Comparison of ENCODE assay signal across 30 mouse cellular contexts in the genomic region with DNA sequence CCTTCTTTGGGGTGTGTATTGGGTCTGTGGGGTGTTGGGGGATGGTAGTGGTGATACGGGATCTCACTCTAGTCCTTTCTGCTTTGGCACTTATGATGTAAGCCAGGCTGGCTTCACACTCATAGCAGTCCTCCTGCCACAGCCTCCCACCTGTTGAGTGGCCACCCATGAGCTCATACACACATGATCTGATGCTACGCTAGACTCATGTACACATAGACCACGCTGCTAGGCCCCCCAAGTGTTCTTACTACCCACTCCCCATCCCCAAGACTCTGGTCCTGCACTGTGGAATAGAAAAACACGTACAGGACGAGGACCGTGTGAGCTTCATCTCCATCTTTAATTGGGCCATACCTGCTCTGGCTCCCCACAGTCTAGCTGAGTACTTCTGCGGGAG. TPM values are rescaled to one million over a fixed set of nuclear protein-coding genes. Genes with fewer than 3 reads are reported as not detected.
DNase-seq lines count a peak whose midpoint lies in the region; ATAC-seq and TF ChIP-seq lines count a peak whose summit lies in the region.
"Had no signal": no experiment of that assay in that cellular context is flagged by ENCODE, and none has a peak within 500 bp of the region (broad histone marks: within the 10 kb centered on the region; RNA-seq: fewer than 3 reads in every experiment).

No protein-coding gene starts in this region.

- intact Hi-C loops in heart, postnatal 14 days (cut with DNase I) = no loop called here

- H3K9me3 ChIP-seq in embryonic facial prominence, embryonic 15.5 days (replicated peaks) = no peaks in the 10 kb centered on the region
- H3K9me3 ChIP-seq in embryonic facial prominence, embryonic 10.5 days = no peaks in the 10 kb centered on the region
- H3K9me3 ChIP-seq in heart, embryonic 13.5 days = no peaks in the 10 kb centered on the region
- H3K9me3 ChIP-seq in liver, embryonic 12.5 days (replicated peaks) = no peaks in the 10 kb centered on the region
- H3K9me3 ChIP-seq in liver, embryonic 11.5 days (ENCODE audit: control insufficient read depth, low read length) = no peaks in the 10 kb centered on the region
- H3K9me3 ChIP-seq: hindbrain, embryonic 15.5 days; limb, embryonic 15.5 days; lung, embryonic 15.5 days had no signal

- H3K27me3 ChIP-seq in embryonic facial prominence, embryonic 15.5 days = no peaks in the 10 kb centered on the region
- H3K27me3 ChIP-seq in embryonic facial prominence, embryonic 10.5 days (replicated peaks; ENCODE audit: low read depth, poor library complexity, severe bottlenecking) = no peaks in the 10 kb centered on the region
- H3K27me3 ChIP-seq in heart, embryonic 13.5 days (replicated peaks) = no peaks in the 10 kb centered on the region
- no peaks in the 10 kb centered on the region for H3K27me3 ChIP-seq in liver, embryonic 12.5 days (replicated peaks)
- H3K27me3 ChIP-seq in liver, embryonic 11.5 days (replicated peaks; ENCODE audit: control insufficient read depth, insufficient read depth, low read length) = no peaks in the 10 kb centered on the region
- no peaks in the 10 kb centered on the region for H3K27me3 ChIP-seq in C2C12 (ENCODE audit: control insufficient read depth, insufficient read depth, insufficient read length)
- H3K27me3 ChIP-seq: hindbrain, embryonic 15.5 days; limb, embryonic 15.5 days; lung, embryonic 15.5 days had no signal

- no peaks in the 10 kb centered on the region for H3K36me3 ChIP-seq in embryonic facial prominence, embryonic 15.5 days
- no peaks in the 10 kb centered on the region for H3K36me3 ChIP-seq in embryonic facial prominence, embryonic 10.5 days (replicated peaks)
- H3K36me3 ChIP-seq in heart, embryonic 13.5 days = peaks cover 65% of the 10 kb centered on the region
- peaks cover 1% of the 10 kb centered on the region; the same call in 1 of the 2 replicates for H3K36me3 ChIP-seq in liver, embryonic 12.5 days
- no peaks in the 10 kb centered on the region for H3K36me3 ChIP-seq in liver, embryonic 11.5 days (ENCODE audit: control insufficient read depth, insufficient read depth, low read length)
- H3K36me3 ChIP-seq in C2C12 (ENCODE audit: control insufficient read depth, insufficient read depth) = no peaks in the 10 kb centered on the region
- H3K36me3 ChIP-seq: hindbrain, embryonic 15.5 days; limb, embryonic 15.5 days; lung, embryonic 15.5 days had no signal

- no peak for TF ChIP-seq CTCF in C2C12 (IDR thresholded peaks at IDR 0.05; ENCODE audit: control insufficient read depth, insufficient read depth, insufficient read length)

- no peak overlapping the region for H3K27ac ChIP-seq in embryonic facial prominence, embryonic 15.5 days (replicated peaks)
- H3K27ac ChIP-seq in embryonic facial prominence, embryonic 10.5 days (replicated peaks) = no peak overlapping the region
- peak overlapping the region; percentile 63 for H3K27ac ChIP-seq in heart, embryonic 13.5 days (replicated peaks)
- H3K27ac ChIP-seq in liver, embryonic 12.5 days = peak overlapping the region; percentile 96
- no peak overlapping the region for H3K27ac ChIP-seq in liver, embryonic 11.5 days (ENCODE audit: low read depth, low read length)
- H3K27ac ChIP-seq: hindbrain, embryonic 15.5 days; limb, embryonic 15.5 days; lung, embryonic 15.5 days; stomach, postnatal 0 days had no signal

- peak; percentile 17; the same call in 1 of the 2 replicates for ATAC-seq in embryonic facial prominence, embryonic 15.5 days (ENCODE audit: insufficient number of reproducible peaks, low FRiP score, low TSS enrichment, low read depth)
- no peak for ATAC-seq in heart, embryonic 13.5 days (ENCODE audit: extremely low read depth, insufficient number of reproducible peaks, low FRiP score, low TSS enrichment)
- ATAC-seq in liver, embryonic 12.5 days = no peak
- no peak for ATAC-seq in liver, embryonic 11.5 days (replicated peaks; ENCODE audit: low FRiP score)
- ATAC-seq: forebrain, embryonic 14.5 days had no signal

- H3K4me2 ChIP-seq in embryonic facial prominence, embryonic 15.5 days (replicated peaks) = no peak overlapping the region
- peak overlapping the region; percentile 59 for H3K4me2 ChIP-seq in heart, embryonic 13.5 days
- no peak overlapping the region for H3K4me2 ChIP-seq in liver, embryonic 12.5 days
- H3K4me2 ChIP-seq in liver, embryonic 11.5 days = no peak overlapping the region
- H3K4me2 ChIP-seq: hindbrain, embryonic 15.5 days; limb, embryonic 15.5 days; lung, embryonic 15.5 days had no signal

- H3K4me1 ChIP-seq in embryonic facial prominence, embryonic 15.5 days = no peaks in the 10 kb centered on the region
- peaks cover 18% of the 10 kb centered on the region for H3K4me1 ChIP-seq in embryonic facial prominence, embryonic 10.5 days
- H3K4me1 ChIP-seq in heart, embryonic 13.5 days = peaks cover 59% of the 10 kb centered on the region
- peaks cover 78% of the 10 kb centered on the region for H3K4me1 ChIP-seq in liver, embryonic 12.5 days
- peaks cover 44% of the 10 kb centered on the region for H3K4me1 ChIP-seq in liver, embryonic 11.5 days (replicated peaks; ENCODE audit: control insufficient read depth, insufficient read depth, low read length)
- H3K4me1 ChIP-seq: hindbrain, embryonic 15.5 days; limb, embryonic 15.5 days; lung, embryonic 15.5 days had no signal

- H3K9ac ChIP-seq in embryonic facial prominence, embryonic 15.5 days = no peak overlapping the region
- H3K9ac ChIP-seq in heart, embryonic 13.5 days = peak overlapping the region; percentile 69
- H3K9ac ChIP-seq in liver, embryonic 12.5 days = no peak overlapping the region
- no peak overlapping the region for H3K9ac ChIP-seq in liver, embryonic 11.5 days (ENCODE audit: low read depth, low read length)
- H3K9ac ChIP-seq: hindbrain, embryonic 15.5 days; limb, embryonic 15.5 days; lung, embryonic 15.5 days had no signal

- no peak for DNase-seq in embryonic facial prominence, embryonic 10.5 days (ENCODE audit: low spot score)
- no peak for DNase-seq in heart, postnatal 14 days
- DNase-seq in liver, embryonic 11.5 days (ENCODE audit: low spot score) = no peak
- DNase-seq in thymus, postnatal 14 days = no peak
- DNase-seq: embryo, embryonic 11 days; kidney, adult 2 months; kidney, postnatal 14 days; lung, postnatal 36 days; thymus, adult 2 months had no signal

- no peaks in the 10 kb centered on the region for H3K79me2 ChIP-seq in C2C12 (ENCODE audit: control insufficient read depth, insufficient read depth)

- no peak overlapping the region for H3ac ChIP-seq in C2C12 (ENCODE audit: control insufficient read depth, insufficient read length, low read depth)

- no peaks in the 10 kb centered on the region for H3K79me3 ChIP-seq in C2C12 (ENCODE audit: low read depth)

- H3K4me3 ChIP-seq in embryonic facial prominence, embryonic 15.5 days (replicated peaks) = no peak overlapping the region
- H3K4me3 ChIP-seq in embryonic facial prominence, embryonic 10.5 days = no peak overlapping the region
- peak overlapping the region; percentile 30 for H3K4me3 ChIP-seq in heart, embryonic 13.5 days
- no peak overlapping the region for H3K4me3 ChIP-seq in liver, embryonic 12.5 days
- H3K4me3 ChIP-seq in liver, embryonic 11.5 days (ENCODE audit: low read depth, low read length) = no peak overlapping the region
- H3K4me3 ChIP-seq in C2C12 (ENCODE audit: insufficient read depth, poor library complexity, severe bottlenecking) = no peak overlapping the region
- H3K4me3 ChIP-seq: hindbrain, embryonic 15.5 days; limb, embryonic 15.5 days; lung, embryonic 15.5 days had no signal

- WGBS in embryonic facial prominence, embryonic 15.5 days = 82% methylated on average over 7 of the region's 7 CpGs
- WGBS in embryonic facial prominence, embryonic 10.5 days = 89% methylated on average over 7 of the region's 7 CpGs
- WGBS in heart, embryonic 13.5 days = 71% methylated on average over 7 of the region's 7 CpGs
- 87% methylated on average over 7 of the region's 7 CpGs for WGBS in liver, embryonic 12.5 days (ENCODE audit: insufficient replicate concordance)
- 86% methylated on average over 7 of the region's 7 CpGs for WGBS in liver, embryonic 11.5 days

RNA-seq across cellular contexts. Expression of a gene that starts 7.0 kb away (rescaled TPM):
- polyA plus RNA-seq in embryonic facial prominence, embryonic 15.5 days (2015; fragmentation: Nextera tagmentation; extraction: Ambion mirVana) = 5.2 and 9.7 TPM in 2 replicates
- polyA plus RNA-seq in embryonic facial prominence, embryonic 10.5 days (2016; fragmentation: Nextera tagmentation; extraction: Ambion mirVana) = 2.1 and 2.7 TPM in 2 replicates
- polyA plus RNA-seq in heart, embryonic 13.5 days (2015; fragmentation: Nextera tagmentation; extraction: Ambion mirVana) = 298 and 317 TPM in 2 replicates
- total RNA-seq in heart, postnatal 14 days (2021) = 100 to 1,000 TPM; 542 to 580 TPM
- polyA plus RNA-seq in liver, embryonic 12.5 days (2016; fragmentation: Nextera tagmentation; extraction: Ambion mirVana) = 20.3 and 24.8 TPM in 2 replicates
- 14.8 and 15.8 TPM in 2 replicates for polyA plus RNA-seq in liver, embryonic 11.5 days (2014; fragmentation: Nextera tagmentation; extraction: Ambion mirVana)
- 0.30 TPM for polyA plus RNA-seq in C2C12 (2012; fragmentation: generic; extraction: Trizol)
- total RNA-seq: granulocyte monocyte progenitor cell, adult 5-6 weeks had no signal

RNA-seq across cellular contexts. Expression of a gene that starts 22.2 kb away (rescaled TPM):
- polyA plus RNA-seq in embryonic facial prominence, embryonic 15.5 days (2015; fragmentation: Nextera tagmentation; extraction: Ambion mirVana) = not detected in 2 replicates
- polyA plus RNA-seq in embryonic facial prominence, embryonic 10.5 days (2016; fragmentation: Nextera tagmentation; extraction: Ambion mirVana) = not detected in 2 replicates
- 5.1 and 5.7 TPM in 2 replicates for polyA plus RNA-seq in heart, embryonic 13.5 days (2015; fragmentation: Nextera tagmentation; extraction: Ambion mirVana)
- 1 to 10 TPM in 1 of 2 experiments, not detected in 1; 1.2 TPM for total RNA-seq in heart, postnatal 14 days (2021)
- polyA plus RNA-seq in liver, embryonic 12.5 days (2016; fragmentation: Nextera tagmentation; extraction: Ambion mirVana) = not detected in 2 replicates
- not detected in 2 replicates for polyA plus RNA-seq in liver, embryonic 11.5 days (2014; fragmentation: Nextera tagmentation; extraction: Ambion mirVana)
- polyA plus RNA-seq in C2C12 (2012; fragmentation: generic; extraction: Trizol) = not detected
- total RNA-seq: adrenal gland, postnatal 14 days; gastrocnemius, adult 8-10 months; granulocyte monocyte progenitor cell, adult 5-6 weeks; layer of hippocampus, adult 18-20 months; layer of hippocampus, postnatal 14 days; left cerebral cortex, adult 8-10 months; left cerebral cortex, postnatal 4 days; midbrain, postnatal 0 days had no signal
- polyA plus RNA-seq: embryonic facial prominence, embryonic 14.5 days; forebrain, embryonic 14.5 days; frontal cortex, adult 2 months; hindbrain, embryonic 15.5 days; kidney, adult 2 months; lung, embryonic 15.5 days; midbrain, postnatal 0 days; neural tube, embryonic 11.5 days; stomach, postnatal 0 days; thymus, adult 2 months had no signal

RNA-seq across cellular contexts. Expression of a gene that starts 22.2 kb away (rescaled TPM):
- polyA plus RNA-seq in embryonic facial prominence, embryonic 15.5 days (2015; fragmentation: Nextera tagmentation; extraction: Ambion mirVana) = 122 and 124 TPM in 2 replicates
- 128 and 133 TPM in 2 replicates for polyA plus RNA-seq in embryonic facial prominence, embryonic 10.5 days (2016; fragmentation: Nextera tagmentation; extraction: Ambion mirVana)
- polyA plus RNA-seq in heart, embryonic 13.5 days (2015; fragmentation: Nextera tagmentation; extraction: Ambion mirVana) = 237 and 277 TPM in 2 replicates
- total RNA-seq in heart, postnatal 14 days (2021) = 100 to 1,000 TPM; 227 to 256 TPM
- 404 and 417 TPM in 2 replicates for polyA plus RNA-seq in liver, embryonic 12.5 days (2016; fragmentation: Nextera tagmentation; extraction: Ambion mirVana)
- 441 and 497 TPM in 2 replicates for polyA plus RNA-seq in liver, embryonic 11.5 days (2014; fragmentation: Nextera tagmentation; extraction: Ambion mirVana)
- polyA plus RNA-seq in C2C12 (2012; fragmentation: generic; extraction: Trizol) = 404 TPM

RNA-seq across cellular contexts. Expression of a gene that starts 27.1 kb away (rescaled TPM):
- polyA plus RNA-seq in embryonic facial prominence, embryonic 15.5 days (2015; fragmentation: Nextera tagmentation; extraction: Ambion mirVana) = 1.8 and 4.2 TPM in 2 replicates
- 0.17 and 0.19 TPM in 2 replicates for polyA plus RNA-seq in embryonic facial prominence, embryonic 10.5 days (2016; fragmentation: Nextera tagmentation; extraction: Ambion mirVana)
- polyA plus RNA-seq in heart, embryonic 13.5 days (2015; fragmentation: Nextera tagmentation; extraction: Ambion mirVana) = 0.16 TPM in 1 of 2 replicates, not detected in the other
- under 1 TPM; 0.10 TPM for total RNA-seq in heart, postnatal 14 days (2021)
- polyA plus RNA-seq in liver, embryonic 12.5 days (2016; fragmentation: Nextera tagmentation; extraction: Ambion mirVana) = 0.05 TPM in 1 of 2 replicates, not detected in the other
- 0.05 TPM in 1 of 2 replicates, not detected in the other for polyA plus RNA-seq in liver, embryonic 11.5 days (2014; fragmentation: Nextera tagmentation; extraction: Ambion mirVana)
- polyA plus RNA-seq in C2C12 (2012; fragmentation: generic; extraction: Trizol) = 0.61 TPM
- total RNA-seq: gastrocnemius, adult 8-10 months; granulocyte monocyte progenitor cell, adult 5-6 weeks had no signal
- polyA plus RNA-seq: intestine, embryonic 14.5 days; limb, embryonic 15.5 days had no signal

Comparison
In these comparisons a context has a peak if more than half of its experiments do, and no peak if none do; other contexts are left out.
1. H3K27ac ChIP-seq: peak in heart, embryonic 13.5 days (single experiment) and liver, embryonic 12.5 days (single experiment); none in embryonic facial prominence, embryonic 15.5 days (single experiment), embryonic facial prominence, embryonic 10.5 days (single experiment) and liver, embryonic 11.5 days (single experiment).
2. RNA of a gene that starts 7.0 kb away (polyA plus RNA-seq): 298 to 317 TPM in heart, embryonic 13.5 days; 20.3 to 24.8 TPM in liver, embryonic 12.5 days, 14.8 to 15.8 TPM in liver, embryonic 11.5 days, 5.2 to 9.7 TPM in embryonic facial prominence, embryonic 15.5 days, 2.1 to 2.7 TPM in embryonic facial prominence, embryonic 10.5 days and 0.30 TPM in C2C12 (single experiment); every median in the first group is over 10 times any median in the second.